Mouse (Mus musculus) forebrain, embryonic 15.5 days (tissue): Measurements from ENCODE around the gene Fut2. TPM values are rescaled to one million over a fixed set of nuclear protein-coding genes. Genes with fewer than 3 reads are reported as not detected.

Experiments used
- ATAC-seq: fragments of 200-750 bp; cut with Nextera tagmentation; replicated peaks from 2 replicates; pipeline ENCODE4 v1.8.0; 2017; ENCODE audit warnings: mild to moderate bottlenecking, moderate TSS enrichment, moderate library complexity
- H3K27ac ChIP-seq: fragments of 300-500 bp; sonication (generic); replicated peaks from 2 replicates; pipeline ENCODE4 v1.5.1; 2015; ENCODE audit warnings: mild to moderate bottlenecking, inconsistent platforms
- H3K27me3 ChIP-seq: fragments of 300-500 bp; sonication (generic); 2 replicates; pipeline ENCODE4 v1.6.1; 2015; ENCODE audit warnings: inconsistent platforms
- H3K36me3 ChIP-seq: fragments of 300-500 bp; sonication (generic); 2 replicates; pipeline ENCODE4 v1.6.1; 2015; ENCODE audit warnings: mild to moderate bottlenecking, inconsistent platforms
- H3K4me1 ChIP-seq: fragments of 300-500 bp; sonication (generic); 2 replicates; pipeline ENCODE4 v1.6.1; 2015; ENCODE audit warnings: inconsistent platforms
- H3K4me2 ChIP-seq: fragments of 300-500 bp; sonication (generic); replicated peaks from 2 replicates; pipeline ENCODE4 v1.6.1; 2015; ENCODE audit warnings: mild to moderate bottlenecking, inconsistent platforms
- H3K4me3 ChIP-seq: fragments of 300-500 bp; sonication (generic); 2 replicates; pipeline ENCODE4 v1.5.1; 2015; ENCODE audit warnings: mild to moderate bottlenecking, inconsistent platforms
- H3K9ac ChIP-seq: fragments of 300-500 bp; sonication (generic); replicated peaks from 2 replicates; pipeline ENCODE4 v1.6.1; 2015; ENCODE audit warnings: mild to moderate bottlenecking, inconsistent platforms
- H3K9me3 ChIP-seq: fragments of 300-500 bp; sonication (generic); 2 replicates; pipeline ENCODE4 v1.6.1; 2016; ENCODE audit warnings: inconsistent platforms
- WGBS: fragments of 180-500 bp; shearing (Covaris S2); methylation state at CpG from one replicate; pipeline ENCODE4 v1.1.7; 2015; ENCODE audit warnings: mixed read lengths; 5-methylcytosine and 5-hydroxymethylcytosine counted together
- polyA plus RNA-seq: library from polyadenylated mRNA; unstranded; fragments of >200 nt; fragmentation: Nextera tagmentation; extraction: Ambion mirVana; gene quantifications from 2 replicates; pipeline ENCODE4 v1.2.1, GENCODE M21; 2015

Gene Fut2
- polyA plus RNA-seq, 1 experiment from 2014 or later, result 0.31 TPM

DNA sequence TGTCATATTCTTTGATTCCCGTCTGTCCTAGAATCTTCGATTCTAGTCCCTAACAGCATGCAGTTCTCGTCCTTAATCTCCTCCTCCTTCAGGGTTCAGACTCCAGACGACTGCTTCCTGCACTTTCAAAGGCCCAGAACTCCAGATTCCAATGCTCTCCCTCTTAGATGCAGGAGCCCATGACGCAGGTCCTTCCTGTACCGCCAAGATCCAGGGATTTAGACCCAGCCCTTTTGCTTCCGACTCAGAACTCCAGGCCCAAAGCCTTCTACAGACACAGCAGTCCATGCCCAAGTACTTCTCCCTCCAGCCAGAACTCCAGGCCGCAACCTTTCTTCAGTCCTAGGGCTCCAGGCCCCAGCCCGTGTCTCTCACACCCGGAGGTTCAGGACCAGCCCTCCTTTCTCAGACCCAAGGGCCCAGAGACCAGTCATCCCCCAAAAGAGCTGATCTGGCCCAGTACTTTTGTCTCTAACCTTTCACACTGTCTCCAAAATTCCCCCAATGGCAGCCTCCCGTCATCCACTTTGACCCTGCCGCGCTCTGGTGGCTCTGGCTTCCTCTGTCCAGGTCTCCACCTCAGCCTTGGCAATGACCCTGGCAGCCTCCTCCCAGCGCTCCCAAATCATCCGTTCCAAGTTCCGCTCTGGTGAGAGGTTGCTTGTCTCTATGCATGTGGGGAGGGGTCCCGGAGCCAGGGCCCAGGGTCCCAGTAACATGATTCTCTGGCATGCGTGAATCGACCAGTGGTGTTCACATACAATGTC, 25.8 kb downstream of the Fut2 start:
- 78% methylated on average over 19 of the region's 19 CpGs for WGBS
- no peaks in the 10 kb centered on the region for H3K27me3 ChIP-seq
- no peak for ATAC-seq
- H3K4me1 ChIP-seq, result peaks cover 35% of the 10 kb centered on the region
- no peak overlapping the region for H3K9ac ChIP-seq
- H3K36me3 ChIP-seq, result peaks cover 8% of the 10 kb centered on the region; the same call in 1 of the 2 replicates
- H3K4me3 ChIP-seq, result no peak overlapping the region
- H3K9me3 ChIP-seq, result no peaks in the 10 kb centered on the region
- no peak overlapping the region for H3K4me2 ChIP-seq
- no peak overlapping the region for H3K27ac ChIP-seq

GRCm38 (mm10) chr7:45639561-45640027, 26.6 kb downstream of the Fut2 start, which contains the start of gene Mamstr:
Gene Mamstr, plus strand, starts transcription at chr7:45639977.
- peaks cover 31% of the 10 kb centered on the region for H3K4me1 ChIP-seq
- WGBS, result 29% methylated on average over 19 of the region's 19 CpGs

DNA sequence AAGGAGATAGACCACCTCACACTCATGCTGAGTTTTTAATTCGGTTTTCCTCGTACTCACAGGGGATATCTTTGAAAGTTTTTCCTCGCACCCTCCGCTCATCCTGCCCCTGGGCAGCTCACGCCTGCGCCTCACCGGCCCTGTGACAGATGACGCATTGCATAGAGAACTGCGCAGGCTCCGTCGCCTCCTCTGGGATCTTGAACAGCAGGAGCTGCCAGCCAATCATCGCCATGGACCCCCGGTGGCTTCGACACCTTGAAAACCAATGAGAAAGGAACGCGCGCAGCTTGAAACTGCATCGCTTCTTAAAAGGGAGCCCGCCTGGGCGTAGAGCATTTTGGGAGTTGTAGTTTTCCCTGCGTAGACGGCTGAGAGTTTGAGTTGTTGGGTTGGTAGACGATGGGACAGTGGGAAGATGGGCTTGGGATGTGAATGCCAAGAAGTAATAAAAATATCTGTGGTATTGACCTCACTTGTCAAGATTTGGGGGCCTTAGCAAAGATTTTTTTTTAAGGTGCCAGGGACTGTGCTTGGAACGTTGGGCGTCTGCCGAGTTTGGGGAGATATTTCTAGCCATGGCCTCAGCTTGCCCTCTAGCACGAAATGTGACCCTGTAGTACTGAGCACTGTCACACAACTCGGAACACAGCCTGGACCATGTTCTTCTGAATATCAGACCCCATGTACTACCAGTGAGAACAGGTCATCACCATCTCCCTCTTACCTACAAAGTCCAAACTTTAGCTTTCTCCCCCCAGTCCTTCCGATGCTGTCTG, 27.4 kb downstream of the Fut2 start:
- H3K9ac ChIP-seq, result peak overlapping the region; percentile 23
- H3K9me3 ChIP-seq, result no peaks in the 10 kb centered on the region
- ATAC-seq, result peak; percentile 92
- no peaks in the 10 kb centered on the region for H3K27me3 ChIP-seq
- WGBS, result 19% methylated on average over 29 of the region's 29 CpGs
- H3K4me3 ChIP-seq, result peak overlapping the region; percentile 35
- peak overlapping the region; percentile 51; the same call in 1 of the 2 replicates for H3K27ac ChIP-seq
- peaks cover 24% of the 10 kb centered on the region for H3K4me1 ChIP-seq
- H3K36me3 ChIP-seq, result peaks cover 8% of the 10 kb centered on the region; the same call in 1 of the 2 replicates
- peak overlapping the region; percentile 48 for H3K4me2 ChIP-seq

More at GRCm38 (mm10) chr7:45639561-45640027, 26.6 kb downstream of the Fut2 start, which contains the start of gene Mamstr:
- Histone ChIP-seq H3K4me2 (no peak within 1 kb of the TSS), H3K27me3 (no peaks in the 10 kb centered on the region), H3K9me3 (no peaks in the 10 kb centered on the region), H3K9ac (no peak within 1 kb of the TSS), H3K27ac (no peak within 1 kb of the TSS), H3K4me3 (no peak within 1 kb of the TSS), H3K36me3 (peaks cover 8% of the 10 kb centered on the region; the same call in 1 of the 2 replicates)
- ATAC-seq, result no peak

- no peak overlapping the region for H3K27ac ChIP-seq
- no peaks in the 10 kb centered on the region for H3K9me3 ChIP-seq
- H3K4me2 ChIP-seq, result no peak overlapping the region
- peaks cover 19% of the 10 kb centered on the region for H3K4me1 ChIP-seq
- H3K4me3 ChIP-seq, result peak overlapping the region; percentile 35; the same call in 1 of the 2 replicates
- peak overlapping the region; percentile 23; the same call in 1 of the 2 replicates for H3K9ac ChIP-seq
- no peaks in the 10 kb centered on the region for H3K27me3 ChIP-seq
- no peak for ATAC-seq
- WGBS, result 96% methylated on average over 6 of the region's 6 CpGs
- peaks cover 8% of the 10 kb centered on the region; the same call in 1 of the 2 replicates for H3K36me3 ChIP-seq
Observed at GRCm38 (mm10) chr7:45637710-45638109, 28.5 kb downstream of the Fut2 start.

DNA sequence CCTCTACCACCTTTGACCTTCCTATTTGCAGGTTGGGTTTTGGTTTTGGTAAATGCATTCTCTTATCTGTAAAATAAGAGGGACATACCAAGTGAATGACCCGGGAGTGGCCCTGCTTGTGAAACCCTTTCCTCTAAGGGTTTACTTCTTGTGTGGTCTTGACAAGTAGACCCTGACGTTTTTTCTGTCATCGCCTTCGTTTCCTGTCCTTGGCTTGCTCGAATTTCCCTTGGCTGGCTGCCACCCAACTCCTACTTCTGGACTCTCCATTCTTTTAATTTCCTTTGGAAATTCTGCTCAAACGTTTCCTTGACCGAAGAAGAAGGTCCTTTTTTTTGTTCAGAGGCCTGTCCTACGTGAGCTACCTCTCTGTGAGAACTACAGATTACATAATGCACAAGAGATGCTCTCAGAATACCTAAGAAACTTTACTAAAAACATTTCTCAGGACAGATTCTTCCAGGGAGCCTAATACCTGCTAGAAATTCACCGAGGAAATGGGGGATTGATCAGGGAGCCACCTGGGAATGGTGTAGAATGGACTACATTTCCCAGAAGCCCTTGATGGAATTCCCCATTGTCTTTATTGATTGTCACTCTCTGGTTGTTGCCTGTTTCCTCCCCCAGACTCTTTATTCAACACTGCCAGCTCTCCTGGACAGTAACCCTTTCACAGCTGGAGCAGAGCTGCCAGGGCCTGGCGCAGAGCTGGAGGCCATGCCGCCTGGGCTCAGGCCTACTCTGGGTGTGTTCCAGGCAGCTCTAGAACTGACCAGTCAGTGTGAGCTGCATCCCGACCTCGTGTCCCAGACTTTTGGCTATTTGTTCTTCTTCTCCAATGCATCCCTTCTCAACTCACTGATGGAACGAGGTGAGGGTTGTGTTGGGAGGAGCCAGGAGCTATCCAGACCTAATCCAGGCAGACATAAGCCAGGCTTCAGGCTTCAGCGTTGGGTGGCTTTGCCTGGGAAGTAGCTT, 30.2 kb downstream of the Fut2 start:
- no peak for ATAC-seq
- no peak overlapping the region for H3K4me3 ChIP-seq

GRCm38 (mm10) chr7:45634946-45635681, 31.1 kb downstream of the Fut2 start:
- H3K36me3 ChIP-seq, result peaks cover 8% of the 10 kb centered on the region; the same call in 1 of the 2 replicates
- 91% methylated on average over 11 of the region's 11 CpGs for WGBS
- no peak overlapping the region for H3K4me2 ChIP-seq
- H3K27ac ChIP-seq, result no peak overlapping the region
- H3K4me3 ChIP-seq, result no peak overlapping the region
- H3K4me1 ChIP-seq, result peaks cover 15% of the 10 kb centered on the region
- no peak overlapping the region for H3K9ac ChIP-seq
- ATAC-seq, result no peak
- no peaks in the 10 kb centered on the region for H3K27me3 ChIP-seq
- no peaks in the 10 kb centered on the region for H3K9me3 ChIP-seq

More for the DNA sequence above, 30.2 kb downstream of the Fut2 start:
- H3K9ac ChIP-seq, result no peak overlapping the region
- H3K4me1 ChIP-seq, result peaks cover 15% of the 10 kb centered on the region
- no peak overlapping the region for H3K4me2 ChIP-seq
- 86% methylated on average over 15 of the region's 15 CpGs for WGBS
- H3K27ac ChIP-seq, result no peak overlapping the region
- peaks cover 8% of the 10 kb centered on the region; the same call in 1 of the 2 replicates for H3K36me3 ChIP-seq
- H3K9me3 ChIP-seq, result no peaks in the 10 kb centered on the region
- H3K27me3 ChIP-seq, result no peaks in the 10 kb centered on the region

GRCm38 (mm10) chr7:45632499-45632898, 33.7 kb downstream of the Fut2 start:
- Histone ChIP-seq H3K27me3 (no peaks in the 10 kb centered on the region), H3K36me3 (peaks cover 8% of the 10 kb centered on the region; the same call in 1 of the 2 replicates), H3K9me3 (no peaks in the 10 kb centered on the region), H3K9ac (peak overlapping the region; percentile 29; the same call in 1 of the 2 replicates), H3K4me3 (peak overlapping the region; percentile 19), H3K27ac (no peak overlapping the region), H3K4me2 (peak overlapping the region; percentile 37), H3K4me1 (peaks cover 11% of the 10 kb centered on the region)
- 17% methylated on average over 35 of the region's 35 CpGs for WGBS
- ATAC-seq, result no peak

DNA sequence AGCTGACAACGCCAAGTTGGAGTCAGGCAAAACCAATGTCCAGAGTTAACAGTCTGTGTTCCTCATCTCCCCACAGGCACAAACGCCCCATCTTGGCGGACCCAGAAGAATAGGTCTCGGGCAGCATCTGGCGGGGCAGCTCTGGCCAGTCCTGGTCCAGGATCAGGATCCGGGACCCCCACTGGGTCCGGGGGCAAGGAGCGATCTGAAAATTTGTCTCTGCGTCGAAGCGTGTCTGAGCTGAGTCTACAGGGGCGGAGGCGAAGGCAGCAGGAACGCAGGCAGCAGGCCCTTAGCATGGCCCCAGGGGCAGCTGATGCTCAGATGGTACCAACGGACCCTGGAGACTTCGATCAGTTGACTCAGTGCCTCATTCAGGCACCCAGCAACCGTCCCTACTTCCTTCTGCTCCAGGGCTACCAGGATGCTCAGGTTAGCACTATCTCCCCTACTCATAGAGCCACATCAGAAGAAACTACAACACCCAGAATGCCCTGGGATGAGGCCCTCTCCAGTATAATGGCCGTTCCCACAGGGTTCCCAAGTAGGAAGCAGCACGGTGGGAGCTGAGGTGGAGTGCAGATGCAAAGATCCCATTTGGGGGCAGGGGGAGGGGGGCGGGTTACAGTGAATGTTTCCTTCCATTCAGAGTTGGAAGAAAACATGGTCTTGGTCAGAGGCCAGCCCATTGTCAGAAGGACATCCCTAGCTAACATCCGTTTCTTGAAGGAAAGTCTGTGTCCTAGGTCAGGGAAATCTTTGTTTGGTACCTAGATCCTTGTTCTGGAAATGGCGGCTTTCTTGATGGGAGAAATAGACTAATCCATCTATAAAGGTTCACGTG, 35.9 kb downstream of the Fut2 start:
- ATAC-seq, result no peak
- Histone ChIP-seq H3K4me1 (peaks cover 11% of the 10 kb centered on the region), H3K4me3 (no peak overlapping the region), H3K36me3 (no peaks in the 10 kb centered on the region), H3K9ac (no peak overlapping the region), H3K27me3 (no peaks in the 10 kb centered on the region), H3K4me2 (no peak overlapping the region), H3K27ac (no peak overlapping the region), H3K9me3 (no peaks in the 10 kb centered on the region)
- 73% methylated on average over 23 of the region's 23 CpGs for WGBS

DNA sequence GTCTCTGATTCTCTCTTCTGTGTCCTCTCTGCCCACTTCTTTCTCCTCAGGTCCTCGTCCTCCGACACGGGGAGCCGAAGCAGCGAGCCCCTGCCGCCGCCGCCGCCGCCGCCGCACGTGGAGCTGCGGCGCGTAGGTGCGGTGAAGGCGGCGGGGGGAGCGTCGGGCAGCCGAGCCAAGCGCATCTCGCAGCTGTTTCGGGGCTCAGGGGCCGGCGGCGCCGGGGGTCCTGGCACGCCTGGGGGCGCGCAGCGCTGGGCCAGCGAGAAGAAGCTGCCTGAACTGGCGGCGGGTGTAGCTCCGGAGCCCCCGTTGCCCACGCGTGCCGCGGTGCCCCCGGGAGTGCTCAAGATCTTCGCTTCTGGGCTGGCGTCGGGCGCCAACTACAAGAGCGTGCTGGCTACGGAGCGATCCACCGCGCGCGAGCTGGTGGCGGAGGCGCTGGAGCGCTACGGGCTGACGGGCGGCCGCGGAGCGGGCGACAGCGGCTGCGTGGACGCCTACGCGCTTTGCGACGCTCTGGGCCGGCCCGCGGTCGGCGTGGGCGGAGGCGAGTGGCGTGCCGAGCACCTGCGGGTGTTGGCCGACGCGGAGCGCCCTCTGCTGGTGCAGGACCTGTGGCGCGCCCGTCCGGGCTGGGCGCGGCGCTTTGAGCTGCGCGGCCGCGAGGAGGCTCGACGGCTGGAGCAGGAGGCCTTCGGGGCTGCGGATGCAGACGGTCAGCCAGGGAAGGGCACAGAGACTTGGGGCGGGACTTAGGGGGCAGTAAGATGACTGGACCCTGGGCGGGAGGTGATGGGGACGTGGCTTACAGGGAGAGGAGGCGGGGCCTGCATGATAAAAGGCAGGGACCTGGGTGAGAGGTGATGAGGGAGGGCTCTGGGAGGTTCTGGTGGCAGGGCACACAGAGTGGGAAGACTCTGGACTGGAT, 37.6 kb downstream of the Fut2 start:
- Histone ChIP-seq H3K4me1 (peaks cover 11% of the 10 kb centered on the region), H3K9ac (peak overlapping the region; percentile 70), H3K4me2 (peak overlapping the region; percentile 91), H3K27me3 (no peaks in the 10 kb centered on the region), H3K9me3 (no peaks in the 10 kb centered on the region), H3K36me3 (no peaks in the 10 kb centered on the region), H3K27ac (peak overlapping the region; percentile 87), H3K4me3 (peak overlapping the region; percentile 54)
- ATAC-seq, result peak; percentile 88
- WGBS, result under 1% methylated on average over 105 of the region's 105 CpGs
